Mouse (Mus musculus): Measurements from ENCODE around the gene Slc1a5. TPM values are rescaled to one million over a fixed set of nuclear protein-coding genes. Genes with fewer than 3 reads are reported as not detected.

Gene Slc1a5
- total and polyA plus RNA-seq, 2 experiments from 2014 or later, result 28.1 to 81.4 TPM

DNA sequence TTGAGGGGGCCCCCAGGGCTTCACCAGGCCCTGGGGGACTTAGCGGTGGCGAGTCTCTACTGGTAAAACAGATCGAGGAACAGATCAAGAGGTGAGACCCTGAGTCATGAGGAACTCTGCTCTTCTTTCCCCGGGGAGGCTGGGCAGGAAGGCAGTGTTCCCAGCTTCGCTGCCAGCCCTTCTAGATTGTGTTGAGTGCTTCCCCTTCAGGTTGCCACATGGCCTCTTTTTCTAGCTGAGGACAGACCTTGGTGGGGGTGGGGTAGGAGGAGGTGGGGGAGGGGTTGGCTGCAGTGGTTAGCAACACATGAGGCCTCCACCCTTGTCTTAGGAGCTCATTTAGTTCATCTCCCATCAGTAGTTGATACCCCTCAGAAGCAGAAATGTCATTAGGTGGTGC, 45.4 kb downstream of the Slc1a5 start:
- Histone ChIP-seq H3K36me3 (replicated peaks; ENCODE audit: control insufficient read depth, insufficient read depth, low read length) (peaks cover 78% of the 10 kb centered on the region), H3K27ac (ENCODE audit: low read depth) (0 out of 2 replicates have a peak overlapping the region, but pooled peaks have one; percentile 8), H3K4me3 (ENCODE audit: low read depth, low read length) (no peak overlapping the region), H3K4me2 (ENCODE audit: low read depth, low read length) (no peak overlapping the region), H3K4me1 (ENCODE audit: control insufficient read depth, insufficient read depth) (peaks cover 25% of the 10 kb centered on the region), H3K9ac (replicated peaks; ENCODE audit: low read depth, low read length) (0 out of 2 replicates have a peak overlapping the region, but pooled peaks have one; percentile 7), H3K27me3 (ENCODE audit: control insufficient read depth, insufficient read depth, low read length) (no peaks in the 10 kb centered on the region), H3K9me3 (replicated peaks; ENCODE audit: control insufficient read depth, low read length) (no peaks in the 10 kb centered on the region)
- no peak for DNase-seq (ENCODE audit: low spot score)
- TF ChIP-seq CTCF (IDR thresholded peaks at IDR 0.05; ENCODE audit: low read depth), result no peak
- no peak for TF ChIP-seq EP300 (IDR thresholded peaks at IDR 0.05; ENCODE audit: low read depth)
- ATAC-seq (ENCODE audit: insufficient read depth, low read depth), result 0 out of 2 replicates have a peak, but pooled peaks have one; percentile 22
- WGBS, result 34% methylated on average over 5 of the region's 5 CpGs

DNA sequence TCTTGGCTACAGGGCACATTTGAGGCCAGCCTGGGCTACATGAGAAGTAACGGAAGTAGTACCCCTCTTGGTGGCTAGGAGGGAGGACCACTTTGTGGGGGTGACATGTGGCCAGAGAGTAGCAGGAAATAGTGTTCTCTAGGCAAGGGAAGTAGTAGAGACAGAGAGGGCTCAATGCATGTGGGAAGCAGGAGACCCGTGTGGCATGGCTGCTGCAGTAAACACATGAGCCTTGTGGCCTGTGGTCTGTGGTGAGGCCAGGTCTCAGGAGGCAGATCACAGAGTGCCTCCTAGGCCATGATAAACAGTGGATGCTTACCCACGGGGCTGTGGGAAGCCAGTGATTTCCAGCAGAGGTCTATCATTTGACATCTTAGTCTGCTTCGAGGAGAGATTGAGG, 46.1 kb downstream of the Slc1a5 start:
- DNase-seq (ENCODE audit: low spot score) (no peak), ATAC-seq (ENCODE audit: insufficient read depth, low read depth) (no peak)
- Histone ChIP-seq H3K9me3 (replicated peaks; ENCODE audit: control insufficient read depth, low read length) (no peaks in the 10 kb centered on the region), H3K4me2 (ENCODE audit: low read depth, low read length) (no peak overlapping the region), H3K4me3 (ENCODE audit: low read depth, low read length) (no peak overlapping the region), H3K36me3 (replicated peaks; ENCODE audit: control insufficient read depth, insufficient read depth, low read length) (peaks cover 85% of the 10 kb centered on the region), H3K27me3 (ENCODE audit: control insufficient read depth, insufficient read depth, low read length) (no peaks in the 10 kb centered on the region), H3K9ac (replicated peaks; ENCODE audit: low read depth, low read length) (no peak overlapping the region), H3K27ac (ENCODE audit: low read depth) (no peak overlapping the region), H3K4me1 (ENCODE audit: control insufficient read depth, insufficient read depth) (peaks cover 20% of the 10 kb centered on the region)
- TF ChIP-seq EP300 (IDR thresholded peaks at IDR 0.05; ENCODE audit: low read depth), result no peak
- WGBS, result 66% methylated on average over 4 of the region's 4 CpGs

DNA sequence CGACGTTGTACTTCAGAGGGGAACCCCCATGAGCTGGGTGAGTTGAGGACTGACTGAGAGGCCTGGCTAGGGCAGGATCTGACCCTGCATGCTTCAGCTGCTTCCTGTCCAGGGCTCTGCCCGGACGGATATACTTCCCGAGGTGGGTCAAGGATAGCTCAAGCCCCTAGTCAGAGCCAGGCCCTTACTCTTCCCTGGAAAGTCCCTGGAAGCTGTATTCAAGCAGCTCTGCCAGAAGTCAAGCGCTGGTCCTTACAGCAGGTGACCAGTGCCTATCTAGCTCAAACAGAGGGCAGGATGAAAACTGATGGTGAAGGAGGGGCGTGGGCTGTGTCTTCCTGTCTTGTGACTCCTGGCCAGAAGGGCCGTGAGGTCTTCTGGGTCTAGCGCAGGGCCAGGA, 49.3 kb downstream of the Slc1a5 start:
- Histone ChIP-seq H3K9me3 (replicated peaks; ENCODE audit: control insufficient read depth, low read length) (no peaks in the 10 kb centered on the region), H3K4me3 (ENCODE audit: low read depth, low read length) (no peak overlapping the region), H3K27ac (ENCODE audit: low read depth) (no peak overlapping the region), H3K27me3 (ENCODE audit: control insufficient read depth, insufficient read depth, low read length) (no peaks in the 10 kb centered on the region), H3K36me3 (replicated peaks; ENCODE audit: control insufficient read depth, insufficient read depth, low read length) (peaks cover 92% of the 10 kb centered on the region), H3K9ac (replicated peaks; ENCODE audit: low read depth, low read length) (no peak overlapping the region), H3K4me1 (ENCODE audit: control insufficient read depth, insufficient read depth) (peaks cover 6% of the 10 kb centered on the region; the same call in 1 of the 2 replicates), H3K4me2 (ENCODE audit: low read depth, low read length) (no peak overlapping the region)
- 65% methylated on average over 9 of the region's 9 CpGs for WGBS
- TF ChIP-seq EP300 (IDR thresholded peaks at IDR 0.05; ENCODE audit: low read depth) (no peak), CTCF (IDR thresholded peaks at IDR 0.05; ENCODE audit: low read depth) (no peak)
- ATAC-seq (ENCODE audit: insufficient read depth, low read depth) (no peak), DNase-seq (ENCODE audit: low spot score) (no peak)

DNA sequence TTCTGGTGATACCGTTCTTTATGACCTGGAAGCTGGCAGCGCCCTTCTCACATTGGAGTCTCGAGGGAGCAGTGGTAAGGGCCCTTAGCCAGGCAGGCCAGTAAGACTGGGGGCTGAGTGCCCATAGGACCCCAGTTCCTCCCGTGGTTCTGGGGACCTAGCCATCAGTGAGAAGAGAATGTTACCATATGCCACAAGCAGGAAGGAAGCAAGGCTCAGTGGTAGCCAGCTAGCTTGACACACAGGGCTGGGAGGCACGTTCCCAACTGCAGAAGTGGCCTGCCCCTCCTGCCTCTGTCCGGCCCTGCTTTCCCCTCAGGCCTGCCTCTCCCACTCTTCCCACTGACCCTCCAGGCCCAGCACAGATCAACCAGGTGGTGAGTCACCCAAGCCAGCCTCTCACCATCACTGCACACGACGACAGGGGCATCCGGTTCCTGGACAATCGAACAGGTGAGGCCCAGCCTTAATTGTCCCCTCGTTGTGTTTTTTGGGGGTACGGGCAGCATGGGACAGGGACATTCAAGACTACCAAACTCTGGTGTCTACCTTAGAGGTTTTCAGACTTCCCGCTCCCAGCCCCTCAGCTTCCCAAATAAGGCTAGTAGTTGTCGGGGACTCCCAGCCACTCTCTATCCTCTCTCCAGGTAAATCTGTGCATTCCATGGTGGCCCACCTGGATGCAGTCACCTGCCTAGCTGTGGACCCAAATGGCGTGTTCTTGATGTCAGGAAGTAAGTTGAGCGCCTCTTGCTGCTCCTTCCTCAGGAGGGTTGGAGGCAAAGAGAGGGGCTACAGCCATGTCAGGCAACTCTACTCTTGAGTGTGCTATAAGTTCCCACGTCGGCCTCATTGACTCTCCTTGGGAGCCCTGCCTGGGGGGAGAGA, 57.0 kb downstream of the Slc1a5 start:
- Histone ChIP-seq H3K9ac (replicated peaks; ENCODE audit: low read depth, low read length) (no peak overlapping the region), H3K36me3 (replicated peaks; ENCODE audit: control insufficient read depth, insufficient read depth, low read length) (peaks cover 68% of the 10 kb centered on the region), H3K27ac (ENCODE audit: low read depth) (no peak overlapping the region), H3K4me3 (ENCODE audit: low read depth, low read length) (no peak overlapping the region), H3K4me1 (ENCODE audit: control insufficient read depth, insufficient read depth) (no peaks in the 10 kb centered on the region), H3K4me2 (ENCODE audit: low read depth, low read length) (no peak overlapping the region), H3K27me3 (ENCODE audit: control insufficient read depth, insufficient read depth, low read length) (no peaks in the 10 kb centered on the region), H3K9me3 (replicated peaks; ENCODE audit: control insufficient read depth, low read length) (no peaks in the 10 kb centered on the region)
- 90% methylated on average over 18 of the region's 18 CpGs for WGBS
- ATAC-seq (ENCODE audit: insufficient read depth, low read depth) (no peak), DNase-seq (ENCODE audit: low spot score) (no peak)
- no peak for TF ChIP-seq EP300 (IDR thresholded peaks at IDR 0.05; ENCODE audit: low read depth)

DNA sequence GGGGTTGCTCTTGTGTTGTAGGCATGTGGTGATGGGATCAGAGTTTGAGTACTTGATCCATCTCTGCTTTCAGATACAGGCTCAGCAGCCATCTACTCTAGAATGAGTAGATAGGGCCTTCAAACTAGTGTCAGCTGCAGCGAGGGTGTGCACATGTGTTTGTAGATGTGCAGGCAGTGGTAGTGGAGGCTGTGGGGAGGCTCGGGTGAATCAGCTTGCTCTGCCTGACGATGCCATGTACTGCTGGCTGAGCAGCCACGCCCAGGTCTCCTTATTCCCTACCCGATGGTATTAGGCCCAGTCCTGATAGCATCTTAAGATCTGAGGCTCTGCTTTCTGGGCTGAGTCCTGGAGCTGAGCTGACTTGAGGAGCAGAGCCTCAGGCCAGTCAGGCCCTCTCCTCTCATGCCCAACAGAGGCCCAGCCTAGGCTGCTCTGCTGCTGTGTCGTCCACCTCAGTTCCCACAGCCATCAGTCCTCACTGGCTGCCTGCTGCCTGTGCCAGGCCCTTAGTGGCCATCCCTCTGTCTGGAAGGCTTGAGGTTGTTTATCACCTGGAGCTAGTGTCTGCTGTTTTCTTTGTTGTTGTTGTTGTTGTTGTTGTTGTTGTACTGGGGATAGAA, 57.8 kb downstream of the Slc1a5 start:
- peaks cover 5% of the 10 kb centered on the region; the same call in 1 of the 2 replicates for H3K4me1 ChIP-seq (ENCODE audit: control insufficient read depth, insufficient read depth)
- ATAC-seq (ENCODE audit: insufficient read depth, low read depth) (no peak), DNase-seq (ENCODE audit: low spot score) (no peak)
- H3K27me3 ChIP-seq (ENCODE audit: control insufficient read depth, insufficient read depth, low read length), result no peaks in the 10 kb centered on the region
- H3K9me3 ChIP-seq (replicated peaks; ENCODE audit: control insufficient read depth, low read length), result no peaks in the 10 kb centered on the region
- no peak overlapping the region for H3K4me3 ChIP-seq (ENCODE audit: low read depth, low read length)
- no peak overlapping the region for H3K9ac ChIP-seq (replicated peaks; ENCODE audit: low read depth, low read length)
- no peak for TF ChIP-seq EP300 (IDR thresholded peaks at IDR 0.05; ENCODE audit: low read depth)
- no peak for TF ChIP-seq CTCF (IDR thresholded peaks at IDR 0.05; ENCODE audit: low read depth)
- peaks cover 61% of the 10 kb centered on the region for H3K36me3 ChIP-seq (replicated peaks; ENCODE audit: control insufficient read depth, insufficient read depth, low read length)
- H3K27ac ChIP-seq (ENCODE audit: low read depth), result no peak overlapping the region
- no peak overlapping the region for H3K4me2 ChIP-seq (ENCODE audit: low read depth, low read length)
- WGBS, result 74% methylated on average over 6 of the region's 6 CpGs

Measured in heart, postnatal 0 days (tissue).